Mouse (Mus musculus) cerebellum, adult 8-10 months (tissue): Measurements from ENCODE around the gene Mpnd.
"Not testable (repeated sequence)": the region's sequence is repeated elsewhere in the genome, so short reads cannot be mapped to it uniquely, and the experiment has no call there.

ENCODE experiments used
- DNase-seq: peaks from one replicate; pipeline ENCODE4 v3.0.0; 2022

Mpnd gene

DNA sequence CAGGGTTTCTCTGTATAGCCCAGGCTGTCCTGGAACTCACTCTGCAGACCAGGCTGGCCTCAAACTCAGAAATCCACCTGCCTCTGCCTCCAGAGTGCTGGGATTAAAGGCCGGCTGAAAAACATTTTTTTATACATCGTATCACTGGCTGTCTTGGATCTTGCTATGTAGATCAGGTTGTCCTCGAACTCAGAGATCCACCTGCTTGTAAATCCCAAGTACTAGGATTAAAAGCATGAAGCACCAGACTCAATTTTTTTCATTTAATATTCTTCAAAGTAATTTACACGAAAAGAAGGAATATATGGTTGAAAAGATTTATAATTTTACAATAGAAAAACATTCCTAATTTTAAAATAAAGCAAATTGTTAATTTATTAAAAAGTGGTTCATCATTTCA, 33.8 kb downstream of the Mpnd start:
- no peak for DNase-seq

DNA sequence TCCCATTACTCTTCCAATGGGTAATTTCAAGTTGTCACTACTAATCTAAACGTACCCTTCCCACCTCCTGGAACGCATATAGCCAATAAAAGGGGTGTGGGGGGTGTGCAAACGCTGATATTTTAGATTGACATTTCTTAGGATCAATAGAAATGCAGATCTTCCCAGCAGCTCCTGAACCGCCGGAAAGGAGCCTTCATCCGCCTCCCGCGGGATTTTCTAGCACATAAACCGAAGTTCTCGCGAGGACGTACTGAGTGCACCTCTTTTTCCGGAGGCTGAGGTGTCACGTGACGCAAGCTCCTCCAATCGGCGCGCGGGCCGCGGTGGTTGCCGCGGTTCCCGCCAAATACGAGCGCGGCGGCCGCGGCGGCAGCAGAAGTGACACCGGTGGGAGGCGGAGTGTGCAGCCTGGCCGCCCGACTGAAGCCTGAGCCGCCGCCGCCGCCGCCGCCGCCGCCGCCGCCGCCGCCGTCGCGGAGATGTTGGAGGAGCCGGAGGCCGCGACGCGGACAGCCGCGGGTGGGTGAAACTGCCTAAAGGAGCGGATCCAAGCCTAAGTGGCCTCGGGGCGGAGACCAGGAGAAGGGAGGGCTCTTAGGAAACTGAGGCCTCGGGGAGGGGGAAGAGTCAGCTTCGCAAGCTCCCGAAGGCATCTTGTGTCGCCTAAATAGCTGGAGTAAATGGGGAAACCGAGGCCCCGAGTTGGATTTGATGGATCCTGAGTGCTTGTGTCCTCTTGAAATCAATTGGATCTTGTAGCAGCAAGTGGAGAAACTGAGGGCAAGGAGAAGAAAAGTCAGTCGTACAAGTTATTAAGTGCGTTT, 34.7 kb downstream of the Mpnd start, which contains the start of gene Chaf1a:
TSS of gene Chaf1a (plus strand) at position 410 of the 827 bp plus-strand sequence.
- peak; percentile 94 for DNase-seq

DNA sequence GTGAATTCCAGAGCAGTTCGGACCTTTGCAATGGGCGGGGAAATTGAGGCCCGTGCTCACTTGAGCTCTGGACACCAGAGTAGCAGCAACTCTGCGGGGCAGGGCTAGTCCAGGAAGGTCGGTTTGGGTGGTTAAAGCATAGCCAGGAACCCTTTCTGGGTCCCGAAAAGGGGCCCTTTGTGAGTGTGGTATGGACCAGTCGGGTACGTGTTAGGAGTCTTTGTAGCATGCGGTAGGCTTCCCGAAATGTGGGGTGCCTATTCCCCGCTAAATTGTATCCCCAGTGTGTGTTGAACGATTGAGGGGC, 35.3 kb downstream of the Mpnd start:
- DNase-seq: no peak

DNA sequence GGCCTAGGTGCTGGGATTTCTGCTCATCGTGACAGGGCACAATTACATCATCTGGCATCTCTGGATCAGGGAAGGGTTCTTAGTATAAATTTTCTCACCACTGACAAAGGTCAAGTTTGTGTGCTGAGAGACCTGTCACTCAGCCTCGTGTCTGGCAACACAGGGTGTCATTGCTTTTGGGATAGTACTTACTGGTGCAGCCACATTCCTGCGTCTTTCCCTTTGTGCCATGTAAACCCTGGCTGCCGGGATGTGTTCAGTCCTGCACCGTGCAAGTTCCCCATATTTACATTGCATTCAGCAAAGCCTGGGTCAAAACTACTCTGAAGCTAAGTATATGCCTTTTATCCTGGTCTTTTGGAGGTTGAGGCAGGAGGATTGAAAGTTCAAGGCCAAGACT, 45.9 kb downstream of the Mpnd start:
- DNase-seq: no peak

DNA sequence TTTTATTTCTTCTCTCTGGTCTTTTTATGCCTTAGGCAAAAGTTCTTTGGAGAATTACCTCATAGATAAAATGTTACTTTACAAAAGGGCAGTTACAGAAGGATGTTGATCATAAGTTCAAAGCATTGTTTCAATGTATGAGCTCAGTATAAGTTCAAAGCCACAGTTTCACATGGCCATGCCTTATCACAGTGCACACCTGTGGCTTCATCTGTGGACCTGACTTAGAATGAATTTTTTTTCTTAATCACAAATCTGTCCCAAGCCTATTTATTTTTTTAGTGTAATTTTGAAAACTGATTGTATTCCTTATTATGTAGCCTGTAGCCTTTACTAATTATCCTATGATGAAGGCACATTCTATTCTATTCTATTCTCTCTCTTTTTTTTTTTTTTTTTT, 49.4 kb downstream of the Mpnd start:
- no peak for DNase-seq

DNA sequence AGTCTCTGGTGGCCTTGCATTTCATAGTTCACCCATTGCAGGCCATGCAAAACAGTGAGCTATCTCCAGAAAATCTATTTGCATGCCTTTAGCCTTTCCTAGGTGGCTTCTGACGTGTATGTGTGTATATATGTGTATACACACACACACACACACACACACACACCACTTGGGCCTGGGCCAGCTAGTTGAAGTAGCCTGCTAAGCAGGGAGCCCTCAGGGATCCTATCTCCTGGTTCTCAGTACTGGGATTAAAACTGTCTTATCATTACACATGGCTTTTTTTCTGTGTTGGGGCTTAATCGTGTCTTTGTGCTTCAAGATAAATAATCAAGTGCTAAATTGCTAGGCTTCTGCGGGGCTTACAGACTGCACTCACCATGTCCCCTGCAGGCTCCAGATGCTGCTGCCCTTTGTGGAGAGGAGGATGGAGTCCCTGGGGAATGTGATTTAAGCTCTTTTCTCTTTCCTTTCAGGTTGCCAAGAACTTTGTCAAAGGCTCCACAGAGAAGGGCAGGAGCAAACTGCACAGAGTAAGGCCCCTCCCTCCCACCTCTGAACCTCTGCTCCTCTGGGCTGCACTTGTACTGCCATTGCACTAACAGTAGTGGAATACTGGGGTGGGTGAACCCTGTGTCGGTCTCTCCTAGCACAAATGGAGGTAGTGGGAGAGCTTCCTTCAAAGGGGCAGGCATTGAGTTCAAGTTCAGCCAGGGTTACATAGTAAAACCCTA, 50.6 kb downstream of the Mpnd start:
- DNase-seq: no peak

DNA sequence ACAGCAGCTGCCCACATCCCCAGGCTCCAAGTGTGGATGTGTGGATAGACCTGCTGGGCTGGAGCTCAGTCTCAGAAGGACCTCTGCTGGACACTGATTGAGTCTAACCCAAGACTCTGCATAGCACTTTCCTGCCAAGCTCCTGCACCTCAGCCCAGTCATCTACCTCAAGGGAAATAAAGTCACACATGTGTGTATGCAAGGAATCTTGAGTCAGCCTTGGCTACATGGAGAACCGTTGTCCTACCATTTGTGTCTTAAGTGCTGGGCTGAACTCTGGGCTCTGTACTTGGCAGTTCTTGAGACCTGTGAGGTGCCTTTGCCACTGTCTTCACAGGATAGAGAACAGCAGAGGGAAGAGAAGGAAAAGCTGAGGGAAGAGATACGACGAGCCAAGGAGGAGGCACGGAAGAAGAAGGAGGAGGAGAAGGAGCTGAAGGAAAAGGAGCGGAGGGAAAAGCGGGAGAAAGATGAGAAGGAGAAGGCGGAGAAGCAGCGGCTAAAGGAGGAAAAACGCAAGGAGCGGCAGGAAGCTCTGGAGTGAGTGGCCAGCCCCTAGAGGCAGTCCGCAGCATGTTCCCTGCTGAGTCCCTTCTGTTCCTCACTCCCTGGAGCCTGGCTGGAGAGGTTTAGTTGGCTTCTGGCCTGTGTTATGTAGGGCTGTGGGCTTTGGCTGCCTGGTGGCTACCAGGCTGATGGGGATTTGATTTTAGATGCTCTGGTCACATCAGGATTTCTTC, 52.0 kb downstream of the Mpnd start:
- peak; percentile 50 for DNase-seq

DNA sequence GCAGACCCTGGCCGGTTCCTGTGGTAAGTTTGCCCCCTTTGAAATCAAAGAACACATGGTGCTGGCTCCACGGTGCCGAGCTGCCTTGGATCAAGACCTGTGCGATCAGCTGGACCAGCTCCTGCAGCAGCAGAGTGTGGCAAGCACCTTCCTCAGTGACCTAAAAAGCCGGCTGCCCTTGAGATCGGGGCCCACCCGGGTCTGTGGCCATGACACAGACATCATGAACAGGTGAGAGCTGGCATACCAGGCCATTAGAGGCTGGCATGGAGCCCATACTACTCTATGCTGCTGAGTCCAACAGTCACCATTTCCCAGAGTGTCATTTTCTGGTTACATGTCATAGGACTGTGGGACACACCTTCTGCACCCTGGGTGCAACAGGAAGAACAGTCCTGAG, 56.6 kb downstream of the Mpnd start:
- no peak for DNase-seq

DNA sequence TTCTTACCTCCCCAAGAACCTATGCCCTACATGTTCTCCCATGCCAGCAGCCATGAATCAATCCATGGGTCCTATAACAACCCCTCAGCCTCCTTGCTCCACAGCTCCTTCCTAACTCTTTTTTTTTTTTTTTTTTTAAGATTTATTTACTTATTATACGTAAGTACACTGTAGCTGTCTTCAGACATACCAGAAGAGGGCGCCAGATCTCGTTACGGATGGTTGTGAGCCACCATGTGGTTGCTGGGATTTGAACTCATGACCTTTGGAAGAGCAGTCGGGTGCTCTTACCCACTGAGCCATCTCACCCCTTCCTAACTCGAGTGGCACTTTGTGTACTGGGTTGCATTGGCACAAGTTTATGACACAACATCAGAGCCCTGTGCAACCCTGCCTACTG, 60.2 kb downstream of the Mpnd start:
- DNase-seq: not testable (repeated sequence)
